Mouse (Mus musculus) spleen, postnatal 14 days (tissue): Measurements from ENCODE around the gene Amph.
"Not testable (repeated sequence)": the region's sequence is repeated elsewhere in the genome, so short reads cannot be mapped to it uniquely, and the experiment has no call there.

Experiments used
- DNase-seq, 2 experiments: peaks; one replicate each; pipeline ENCODE4 v3.0.0; 2021 to 2022; ENCODE audit warnings: low spot score in 2 of 2

The Amph gene

DNA sequence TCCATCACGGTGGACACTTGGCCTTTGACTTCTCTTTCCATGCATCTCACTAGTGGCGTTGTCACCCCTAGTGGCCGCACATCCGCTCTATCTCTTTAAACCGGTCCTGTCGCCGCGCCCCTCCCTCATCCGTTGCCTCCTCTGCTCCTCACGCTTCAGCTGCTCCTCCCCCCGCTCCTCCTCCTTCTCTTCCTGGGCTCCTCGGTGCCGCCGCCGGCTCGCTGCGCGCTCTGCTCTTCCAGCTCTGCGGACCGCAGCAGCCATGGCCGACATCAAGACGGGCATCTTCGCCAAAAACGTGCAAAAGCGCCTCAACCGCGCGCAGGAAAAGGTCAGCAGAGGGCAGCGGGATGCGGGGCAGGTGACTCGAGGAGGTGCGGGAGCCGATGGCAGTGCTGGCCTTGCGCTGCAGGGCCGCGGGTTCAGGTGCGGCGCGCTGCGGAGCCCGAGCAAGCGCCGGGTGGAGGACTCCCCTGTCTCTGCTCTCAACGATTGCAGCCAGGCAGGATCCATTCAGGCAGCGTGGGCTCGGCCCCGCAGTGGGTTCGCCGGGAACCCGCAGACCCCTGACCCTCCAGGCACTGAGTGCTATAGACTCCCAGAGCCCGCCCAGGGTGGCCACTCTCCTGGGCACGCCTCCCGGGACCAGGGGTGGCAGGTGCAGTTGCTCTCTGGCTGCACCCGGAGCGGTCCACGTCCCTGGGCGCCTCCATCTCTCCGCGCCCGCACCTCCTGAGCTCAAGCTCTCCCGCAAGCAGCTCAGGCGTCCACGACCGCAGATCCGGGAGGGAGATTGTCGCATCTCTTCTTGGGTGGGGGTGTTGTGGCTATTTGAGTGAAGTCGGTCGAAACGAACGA, at the start of gene Amph:
Gene Amph, plus strand, starts transcription at position 35 of the 858 bp plus-strand sequence.
- no peak for DNase-seq

DNA sequence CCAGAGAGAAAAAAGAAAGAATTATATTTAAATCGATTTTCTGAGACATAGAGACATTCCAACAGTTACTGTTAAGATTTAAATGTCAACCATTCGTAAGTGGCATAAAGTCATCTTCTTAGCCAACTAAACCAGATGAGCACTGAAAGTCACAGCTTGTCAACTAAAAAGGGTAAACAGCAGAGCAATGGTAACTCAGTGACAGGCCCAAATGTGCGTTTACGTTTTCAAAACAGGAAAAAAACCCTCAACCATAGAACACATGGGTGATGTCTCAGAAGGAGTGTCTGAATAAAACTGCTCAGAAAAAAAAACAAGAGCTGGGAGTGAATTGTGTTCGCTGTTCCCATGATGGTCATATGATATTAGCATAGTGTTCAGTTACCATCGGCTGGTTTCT, 44.4 kb upstream of the Amph start:
- DNase-seq, result no peak

DNA sequence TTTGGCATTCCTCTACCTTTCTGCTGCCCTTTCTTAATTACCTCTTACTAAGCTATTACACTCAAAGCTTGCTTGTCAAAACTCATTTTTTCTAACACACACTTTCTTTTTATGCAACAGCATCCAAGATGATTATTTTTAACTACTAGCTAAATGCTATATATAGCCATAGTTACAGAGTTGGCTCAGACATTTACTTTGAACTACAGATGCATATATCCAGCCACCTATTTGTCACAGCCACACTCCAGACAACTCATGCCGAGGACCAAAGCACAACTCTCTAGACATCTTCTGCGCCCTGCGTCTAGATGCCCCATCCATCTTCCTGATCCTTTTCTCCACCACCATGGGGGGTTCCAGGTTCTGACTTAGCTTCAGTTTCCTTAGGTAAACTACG, 33.2 kb upstream of the Amph start:
- DNase-seq, result no peak

DNA sequence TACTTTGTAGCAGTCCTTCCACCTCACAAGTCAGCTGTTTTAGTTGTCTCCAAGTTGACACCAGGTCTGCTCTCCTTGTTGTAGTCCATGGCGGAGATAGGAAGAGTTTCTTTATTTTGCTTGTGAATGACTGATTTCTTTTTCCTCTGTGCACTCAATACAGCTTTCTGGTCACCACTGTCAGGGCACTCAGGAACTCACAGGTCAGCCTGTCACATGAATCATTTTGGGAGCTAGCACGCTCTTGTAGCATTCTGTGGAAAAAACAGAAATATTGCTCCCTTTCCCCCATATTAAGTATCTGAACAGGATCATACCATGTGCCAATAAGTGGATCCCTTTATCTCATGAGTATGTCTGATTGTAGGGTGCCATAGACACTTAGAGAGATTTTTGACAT, 14.8 kb upstream of the Amph start:
- not testable (repeated sequence) for DNase-seq

DNA sequence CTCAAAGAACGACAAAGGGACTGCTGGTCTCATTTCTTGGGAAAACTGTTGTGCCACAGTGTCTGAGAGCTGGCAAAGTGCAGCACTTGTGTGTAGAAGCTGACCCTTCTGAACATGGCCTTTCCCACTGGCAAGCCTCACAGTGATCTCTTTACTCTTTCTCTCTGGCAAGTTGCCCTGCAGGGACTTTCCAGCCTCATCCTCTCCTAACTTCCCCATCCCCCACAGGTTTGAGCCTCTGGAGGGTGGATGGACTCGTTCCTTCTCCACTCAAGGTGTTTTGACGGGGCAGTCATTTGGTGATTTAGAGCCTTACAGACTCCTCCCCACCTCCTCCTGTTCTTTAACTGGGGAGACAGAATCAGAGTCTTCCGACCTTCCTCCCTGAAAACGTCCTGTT, 319 bp upstream of the Amph start:
- DNase-seq, result no peak

DNA sequence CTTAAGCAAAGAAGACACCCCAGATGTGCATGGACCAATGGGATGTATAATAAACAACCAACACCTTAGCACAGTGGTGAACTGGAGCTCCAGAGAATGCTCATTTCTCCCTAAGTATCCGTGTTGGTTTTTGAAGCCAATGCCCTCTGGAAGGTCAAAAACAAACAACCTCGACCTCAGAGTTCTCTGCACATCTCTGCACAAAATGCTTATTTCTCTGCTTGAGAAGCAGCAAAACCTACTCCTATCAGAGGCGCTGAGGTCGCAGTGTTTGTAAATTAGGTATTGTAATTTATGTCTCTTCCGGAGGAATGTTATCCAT, 985 bp downstream of the Amph start:
- no peak for DNase-seq

DNA sequence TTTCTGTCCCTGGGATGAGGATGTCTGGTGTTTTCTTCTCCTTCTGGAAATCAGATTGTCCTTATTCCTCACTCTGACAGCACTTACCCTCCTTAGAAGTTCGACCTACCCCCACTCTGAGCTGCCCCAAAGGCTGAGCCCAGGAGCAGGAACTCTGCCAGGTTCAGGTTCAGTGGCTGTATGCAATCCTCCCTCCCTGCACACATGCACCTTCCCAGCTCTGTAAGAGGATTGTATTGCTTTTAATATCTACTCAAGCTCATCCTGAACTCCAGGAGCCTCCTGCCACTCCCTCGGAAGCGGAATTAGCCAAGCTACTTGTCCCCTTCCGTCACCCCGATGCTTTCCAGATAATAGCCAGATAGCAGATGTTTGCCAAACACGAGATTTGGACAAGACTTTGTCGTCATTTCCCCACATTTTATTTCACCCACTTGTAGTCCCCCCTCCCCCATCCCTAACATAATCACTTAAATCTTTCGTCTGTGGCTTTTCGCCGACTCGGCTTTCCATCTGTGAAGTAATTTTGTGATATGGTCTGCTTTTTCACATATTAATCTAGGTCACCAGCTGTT, 1.7 kb downstream of the Amph start:
- no peak for DNase-seq

DNA sequence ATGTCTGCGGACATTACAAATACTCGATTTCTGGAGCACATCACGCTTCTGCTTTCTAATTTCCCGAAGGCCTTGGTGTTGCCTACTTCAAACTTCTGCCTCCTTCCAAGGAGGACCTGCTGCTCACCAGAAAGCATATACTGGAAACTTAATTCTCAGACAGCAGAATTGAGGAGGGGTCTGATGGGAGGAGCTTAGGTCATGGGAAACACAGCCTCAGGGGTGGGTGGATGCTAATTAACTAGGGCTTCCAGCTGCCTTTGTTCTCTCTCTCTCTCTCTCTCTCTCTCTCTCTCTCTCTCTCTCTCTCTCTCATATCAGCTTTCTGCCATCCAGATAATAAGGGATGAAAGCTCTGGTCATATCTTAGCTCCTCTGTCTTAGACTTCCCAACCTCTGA, 5.6 kb downstream of the Amph start:
- no peak for DNase-seq

DNA sequence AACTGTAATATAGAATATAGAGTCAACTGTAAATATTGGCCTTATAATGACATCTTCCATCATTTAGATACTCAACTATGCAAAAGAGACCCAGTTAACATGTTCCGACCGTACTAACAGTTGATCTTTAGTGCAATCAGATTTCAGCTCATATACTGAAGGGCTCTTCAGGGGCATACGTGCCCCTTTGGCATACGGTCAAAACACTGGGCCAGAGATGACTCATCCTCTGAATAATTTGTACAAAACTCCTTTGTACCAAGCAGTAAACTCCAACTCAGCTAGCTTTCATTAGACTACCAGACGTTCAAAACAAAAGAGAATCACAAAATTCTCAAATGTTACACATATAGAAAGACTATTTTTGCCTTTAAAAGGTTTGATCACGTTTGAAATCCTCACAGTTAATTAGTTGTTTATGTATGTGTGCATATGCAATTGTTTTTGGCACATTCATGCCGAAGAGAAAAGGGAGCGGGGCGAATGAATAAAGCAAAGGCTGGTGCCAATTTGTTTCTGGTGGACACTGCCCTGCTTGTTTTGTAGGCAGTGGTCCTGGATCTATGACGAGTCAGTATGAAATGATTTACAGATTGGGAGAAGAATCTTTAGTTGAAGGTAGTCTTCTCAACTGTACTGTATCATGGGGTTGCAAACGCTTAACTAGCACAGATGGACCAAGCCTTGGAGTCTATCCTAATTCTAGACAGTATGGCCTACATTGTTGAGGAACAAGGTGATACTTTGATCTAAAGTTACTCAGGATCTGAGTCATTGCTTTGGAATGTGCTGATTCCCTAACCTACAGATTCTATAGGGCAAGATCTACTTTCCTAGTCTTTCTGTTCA, 8.3 kb downstream of the Amph start:
- DNase-seq, result no peak

DNA sequence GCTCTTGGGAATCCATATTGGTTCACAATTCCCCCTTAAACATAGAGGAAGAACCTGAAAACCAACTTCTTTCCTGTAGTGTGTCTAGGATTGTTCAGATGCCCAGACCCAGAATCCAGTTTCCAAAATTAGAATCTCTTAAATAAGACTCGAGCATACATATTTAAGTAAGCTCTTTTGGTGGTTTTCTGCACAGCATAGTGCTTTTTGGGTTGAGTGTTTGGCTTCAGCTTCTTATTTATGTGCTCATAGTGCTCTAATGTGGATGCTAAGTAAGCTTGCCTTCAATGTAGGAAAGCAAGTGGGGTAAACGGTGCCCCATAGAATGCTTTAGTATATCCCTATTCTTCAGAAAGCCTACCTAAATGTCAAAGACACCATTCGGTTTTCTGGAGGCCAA, 9.0 kb downstream of the Amph start:
- DNase-seq, result no peak

DNA sequence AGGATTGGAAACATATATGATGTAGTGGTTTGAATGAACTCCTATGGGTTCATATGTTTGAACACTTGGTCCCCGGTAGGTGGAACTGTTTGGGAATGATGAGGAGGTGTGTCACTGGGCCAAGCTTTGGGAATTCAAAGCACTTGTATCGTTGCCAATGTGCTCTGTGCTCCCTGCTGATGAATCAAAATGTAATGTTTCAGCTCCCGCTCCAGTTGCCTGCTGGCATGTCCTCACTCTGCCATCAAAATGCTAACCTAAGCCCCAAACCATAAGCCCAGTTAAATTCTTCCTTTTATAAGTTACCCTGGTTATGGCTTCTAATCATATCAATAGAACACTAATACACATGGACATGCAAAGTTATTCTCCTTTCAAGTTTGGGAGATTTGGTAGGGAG, 24.6 kb downstream of the Amph start:
- DNase-seq, result no peak

DNA sequence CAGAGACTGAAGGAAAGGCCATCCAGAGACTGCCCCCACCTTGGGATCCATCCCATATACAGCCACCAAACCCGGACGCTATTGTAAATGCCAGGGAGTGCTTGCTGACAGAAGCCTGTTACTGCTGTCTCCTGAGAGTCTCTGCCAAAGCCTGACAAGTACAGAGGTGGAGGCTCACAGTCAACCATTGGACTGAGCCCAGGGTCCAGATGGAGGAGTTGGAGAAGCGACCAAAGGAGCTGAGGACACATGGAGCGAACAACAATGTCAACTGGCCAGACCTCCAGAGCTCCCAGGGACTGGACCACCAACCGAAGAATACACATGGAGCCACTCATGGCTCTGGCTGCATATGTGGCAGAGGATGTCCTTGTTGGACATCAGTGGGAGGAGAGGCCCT, 26.3 kb downstream of the Amph start:
- no peak for DNase-seq

DNA sequence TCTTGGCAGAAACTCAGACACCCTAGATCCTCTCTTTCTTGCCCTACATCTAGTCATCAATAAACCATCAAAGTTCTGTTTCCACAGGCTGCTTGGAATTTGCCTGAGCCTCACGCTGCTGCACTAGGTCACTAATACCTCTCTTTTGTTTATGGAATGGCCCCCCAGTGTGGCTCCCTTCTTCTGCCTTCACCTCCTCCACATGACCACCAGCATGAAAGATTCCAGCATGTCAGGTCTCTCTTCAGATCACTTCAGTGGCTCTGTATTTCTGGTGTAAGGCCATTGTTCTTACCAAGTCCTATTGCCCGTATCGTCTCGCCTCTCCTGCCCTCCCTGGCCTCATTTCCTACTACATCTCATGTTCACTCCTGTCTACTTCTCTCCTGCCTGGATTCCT, 39.3 kb downstream of the Amph start:
- DNase-seq, result no peak

DNA sequence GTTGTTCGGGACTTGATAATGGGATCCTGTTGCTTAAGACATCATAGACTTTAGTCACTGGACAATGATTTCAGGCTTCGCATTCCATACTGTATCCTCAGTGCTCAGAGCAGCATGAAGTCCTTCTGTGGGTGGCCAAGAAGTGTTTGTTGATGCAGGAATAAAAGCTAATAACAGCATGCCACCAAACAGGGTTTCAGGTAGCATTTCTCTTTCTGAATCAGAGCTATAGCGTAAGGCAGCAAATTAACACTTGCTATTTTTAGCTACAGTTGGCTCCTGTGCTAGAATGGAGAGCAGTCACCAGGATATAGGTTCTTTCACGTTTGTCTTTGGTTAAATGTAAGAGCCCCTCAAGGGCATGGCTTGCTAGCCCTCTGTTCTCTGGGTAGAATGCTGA, 40.3 kb downstream of the Amph start:
- DNase-seq, result no peak

DNA sequence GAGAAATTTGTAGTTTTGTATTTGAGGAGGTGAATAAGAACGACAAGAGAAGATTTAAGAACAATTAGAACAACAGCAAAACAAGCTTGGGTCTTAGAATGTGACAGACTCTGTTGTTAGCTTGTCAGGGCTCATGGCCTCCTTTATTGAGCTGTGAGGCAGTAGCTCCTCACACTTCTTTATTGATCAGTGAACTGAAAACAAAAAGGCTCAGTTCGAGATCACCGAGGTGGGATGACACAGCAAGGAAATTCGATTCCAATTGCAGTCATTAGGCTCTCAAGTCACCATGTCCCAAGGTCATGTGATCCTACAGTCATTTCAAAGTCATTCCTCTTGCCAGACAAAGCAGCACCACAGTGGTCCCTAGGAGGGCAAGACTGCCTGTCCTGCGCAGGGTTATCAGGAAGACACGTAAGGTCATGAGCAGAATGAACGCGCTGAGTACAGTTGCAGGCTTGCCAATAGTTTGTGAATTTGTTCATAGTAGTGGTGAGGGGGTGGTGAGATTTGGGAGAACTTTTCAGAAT, 41.2 kb downstream of the Amph start:
- no peak for DNase-seq

DNA sequence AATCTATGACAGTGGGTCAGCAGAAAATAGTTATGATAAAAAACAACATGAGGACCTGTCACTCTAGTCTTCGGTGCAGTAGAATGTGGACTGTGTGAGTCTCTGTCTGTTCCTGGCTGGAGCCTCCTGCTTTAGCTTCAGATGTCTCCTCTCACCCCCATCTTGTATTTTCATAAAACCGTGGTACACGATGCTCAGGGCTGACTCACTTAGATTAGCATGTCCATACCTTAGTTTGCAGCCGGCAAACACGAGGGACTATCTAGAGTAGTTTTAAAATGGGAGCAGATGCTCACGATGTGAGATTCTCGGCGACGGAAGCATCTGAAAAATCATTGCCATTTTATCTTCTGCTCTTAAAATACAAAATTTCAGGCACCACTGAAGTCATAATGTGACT, 54.5 kb downstream of the Amph start:
- no peak for DNase-seq

DNA sequence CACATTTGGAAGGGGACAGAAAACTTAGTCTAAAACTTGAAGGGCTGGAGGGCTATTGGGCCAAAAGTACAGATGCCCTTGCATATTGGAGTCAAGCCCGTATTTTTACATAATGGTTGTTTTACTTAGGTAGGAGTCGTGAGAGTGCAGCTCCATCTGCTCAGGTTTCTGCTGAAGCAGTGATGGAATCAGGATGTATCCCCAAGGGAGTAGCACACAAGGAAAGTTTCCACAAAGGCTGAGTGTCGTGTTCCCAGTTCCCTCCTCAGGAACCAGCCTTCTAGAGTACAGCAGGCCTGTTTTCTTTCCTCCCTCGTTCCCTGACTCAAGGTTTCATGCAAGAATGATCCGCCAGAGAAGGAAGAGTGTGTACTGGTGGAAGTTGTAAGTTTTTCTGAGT, 56.4 kb downstream of the Amph start:
- DNase-seq, result no peak

DNA sequence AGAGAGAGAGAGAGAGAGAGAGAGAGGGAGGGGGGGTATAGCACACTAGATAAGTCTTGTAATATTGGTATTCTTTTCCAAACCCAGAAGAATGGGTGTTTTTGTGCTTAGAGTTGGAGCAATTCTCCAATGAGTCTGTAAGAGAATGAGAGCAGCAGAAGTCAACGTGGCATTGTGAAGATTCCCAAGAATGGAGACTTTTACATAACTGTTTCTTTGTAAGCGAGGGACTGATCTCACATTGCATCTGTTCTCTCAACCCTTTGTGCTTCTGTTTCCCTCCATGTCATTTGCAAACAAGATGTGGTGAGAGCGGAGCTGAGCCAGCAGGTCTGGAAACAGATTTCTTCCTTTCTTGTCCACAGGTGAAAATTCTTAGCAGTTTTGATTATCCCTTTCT, 60.4 kb downstream of the Amph start:
- DNase-seq, result no peak

DNA sequence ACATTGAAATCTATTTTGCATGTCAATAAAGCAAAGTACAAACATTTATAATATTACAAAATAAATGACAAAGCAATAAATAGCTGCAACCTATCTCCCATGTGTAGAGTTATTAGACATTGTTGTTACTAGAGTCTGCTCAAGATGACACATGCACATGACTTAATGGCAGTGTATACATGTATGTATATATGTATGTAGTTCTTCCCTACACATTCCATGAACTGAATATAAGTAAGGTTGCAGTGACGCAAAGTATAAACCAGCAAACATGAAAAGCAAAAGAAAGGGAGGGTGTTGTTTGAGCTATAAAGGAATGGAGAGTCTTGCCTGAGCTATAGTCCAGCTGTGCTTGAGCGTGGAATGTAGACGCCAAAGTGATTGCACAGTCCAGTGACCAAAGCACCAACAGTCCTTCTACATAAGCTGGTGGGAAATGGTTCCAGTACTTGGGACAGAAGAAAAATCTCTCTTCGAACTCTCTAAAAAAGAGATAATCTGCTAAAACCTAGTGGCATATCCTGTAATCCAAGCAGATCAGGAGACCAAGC, 66.9 kb downstream of the Amph start:
- no peak for DNase-seq

DNA sequence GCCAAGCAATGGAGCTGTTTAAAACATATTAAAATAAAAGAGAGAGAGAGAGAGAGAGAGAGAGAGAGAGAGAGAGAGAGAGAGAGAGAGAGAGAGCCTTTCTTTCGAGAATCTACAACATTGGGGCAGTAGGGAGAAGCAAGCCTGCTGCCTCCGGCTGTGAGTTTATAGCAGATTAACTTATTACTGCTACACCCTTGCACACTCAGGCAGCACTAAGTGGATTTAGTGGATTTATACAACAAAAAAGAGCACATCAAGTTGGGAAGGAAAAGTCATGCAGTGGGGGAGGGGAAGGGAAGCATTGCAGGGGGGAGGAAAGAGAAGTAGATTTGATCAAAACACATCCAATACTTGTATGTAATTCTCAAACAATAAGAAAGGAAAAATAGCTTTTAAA, 73.5 kb downstream of the Amph start:
- DNase-seq, result no peak

DNA sequence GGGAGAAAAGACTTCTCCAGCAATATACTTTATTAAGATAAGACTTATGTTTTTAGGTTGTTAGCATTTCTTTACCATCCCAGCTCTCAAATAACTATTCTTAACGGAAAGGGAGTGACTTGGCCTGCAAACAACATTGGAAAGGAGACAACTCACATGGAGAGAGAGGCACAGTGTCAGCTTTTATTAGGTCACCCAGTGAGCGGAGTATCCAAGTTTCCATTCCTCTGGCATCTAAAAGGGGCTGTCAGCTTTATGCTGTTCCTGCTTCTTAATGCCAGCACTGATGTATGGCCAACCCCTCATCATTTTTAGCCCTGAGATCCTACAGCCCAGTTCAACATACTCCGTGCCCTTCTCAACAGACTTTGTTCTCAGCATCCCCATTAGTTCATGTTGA, 74.3 kb downstream of the Amph start:
- no peak for DNase-seq

DNA sequence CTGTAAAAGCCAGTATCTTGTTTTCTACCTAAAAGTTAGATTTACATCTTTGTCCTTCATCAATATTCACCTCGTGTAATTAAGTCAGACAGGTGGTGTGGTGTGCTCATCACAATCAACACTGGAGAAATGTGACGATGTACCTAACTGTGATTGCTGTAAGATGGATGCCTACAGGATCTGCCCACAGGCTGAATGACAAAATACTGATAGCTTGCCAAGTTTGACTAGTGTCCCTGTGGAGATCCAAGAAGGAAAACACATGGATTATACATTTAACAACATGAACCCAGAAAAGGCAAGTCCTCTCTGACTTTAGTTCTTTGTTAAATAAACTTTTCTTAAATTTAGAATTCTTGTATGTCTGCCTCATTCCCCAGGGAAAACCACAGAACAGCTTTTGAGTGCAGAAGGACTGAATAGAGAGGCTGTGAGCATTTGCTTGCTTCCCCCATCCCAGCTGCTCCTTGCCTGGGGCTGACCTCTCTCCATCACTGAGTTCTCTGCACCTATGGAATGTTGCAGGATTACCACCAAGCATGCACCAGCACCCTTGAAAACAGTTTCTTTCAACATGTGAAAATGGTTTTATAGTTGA, 77.2 kb downstream of the Amph start:
- DNase-seq, result no peak
